Mouse (Mus musculus) urinary bladder, postnatal 0 days (tissue): ENCODE results near the gene Rnf4. TPM values are rescaled to one million over a fixed set of nuclear protein-coding genes. Genes with fewer than 3 reads are reported as not detected.

ENCODE experiments used
- polyA plus RNA-seq: library from polyadenylated mRNA; unstranded; fragments of >200 nt; fragmentation: Nextera tagmentation; extraction: Ambion mirVana; gene quantifications from 2 replicates; pipeline ENCODE4 v1.2.1, GENCODE M21; 2015

The Rnf4 gene
- 88.7 and 102 TPM in 2 replicates for polyA plus RNA-seq

DNA sequence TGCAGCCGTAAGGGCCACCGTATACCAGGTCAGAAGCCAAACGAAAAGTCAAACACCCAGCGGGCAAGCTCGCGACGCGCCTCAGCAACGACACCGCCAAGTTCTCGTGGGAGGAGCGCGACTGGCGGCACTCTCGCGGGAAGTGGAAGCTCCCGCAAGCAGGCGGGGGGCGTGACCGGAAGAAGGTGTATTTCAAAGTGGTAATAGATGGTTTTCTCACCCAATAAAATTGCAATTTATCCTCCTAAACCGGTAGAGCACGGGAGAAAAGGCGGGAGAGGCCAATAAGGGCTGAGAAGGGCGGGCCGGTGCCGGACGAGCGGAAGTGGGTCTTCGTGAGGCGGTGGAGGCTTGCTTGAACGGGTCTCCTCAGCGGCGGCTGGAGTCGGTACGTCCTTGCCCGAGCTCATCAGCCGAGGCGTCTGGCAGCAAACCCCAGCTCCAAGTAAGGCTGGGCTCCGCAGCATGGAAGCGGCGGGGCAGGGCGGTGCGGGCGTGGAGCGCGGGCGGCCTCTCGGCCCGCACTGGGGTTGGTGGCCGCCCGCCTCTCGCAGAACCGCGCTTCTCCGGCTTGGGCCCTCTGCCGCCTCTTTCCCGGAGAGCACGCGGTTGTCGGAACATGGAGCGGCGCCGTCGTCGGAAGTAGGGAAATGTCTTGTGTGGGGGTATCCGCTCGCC, at the start of gene Rnf4:
Gene Rnf4, plus strand, starts transcription at position 193 of the 678 bp plus-strand sequence.

DNA sequence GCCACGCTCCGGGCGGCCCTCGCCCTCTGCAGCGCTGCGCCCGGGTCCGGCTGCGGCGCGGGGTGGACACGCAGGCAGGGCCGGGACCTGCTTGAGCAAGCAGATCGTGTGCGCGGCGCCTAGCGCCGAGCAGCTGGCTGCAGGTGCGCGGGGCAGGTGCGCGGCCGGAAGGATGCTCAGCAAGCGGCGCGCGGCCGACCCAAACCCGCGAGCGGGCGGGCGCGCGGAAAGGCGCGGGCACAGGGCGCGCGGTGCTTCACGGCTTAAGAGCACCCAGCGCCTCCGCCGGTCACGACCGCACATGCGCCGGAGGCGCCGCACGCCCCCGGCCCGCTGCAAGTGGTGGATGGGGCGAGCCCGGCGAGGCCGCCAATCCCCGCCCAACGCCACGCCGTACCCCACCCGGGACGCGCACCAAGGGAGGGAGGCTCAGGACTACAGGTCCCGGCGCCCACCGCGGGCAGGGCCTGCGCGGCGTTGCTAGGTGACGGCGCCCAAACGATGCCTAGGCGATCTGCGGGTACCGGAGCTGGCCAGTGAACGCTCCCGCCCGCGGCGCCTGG, 47.9 kb upstream of the Rnf4 start, which contains the start of the genes Zfyve28 and Cfap99:
Gene Zfyve28, minus strand, starts transcription at position 296 of the 563 bp plus-strand sequence.
Gene Cfap99, plus strand, starts transcription at position 447 of the 563 bp plus-strand sequence.

GRCm38 (mm10) chr5:34369341-34370021, 33.4 kb downstream of the Rnf4 start, which contains the start of gene Fam193a:
TSS of gene Fam193a (plus strand) at chr5:34369933.

Other genes starting within 250 kb of the Rnf4 start
- 0.28 and 0.30 TPM in 2 replicates for gene Poln, start 166.8 kb upstream of the Rnf4 start, polyA plus RNA-seq
- 10.1 and 12.9 TPM in 2 replicates for gene Haus3, start 166.8 kb upstream of the Rnf4 start, polyA plus RNA-seq
- 27.8 and 28.7 TPM in 2 replicates for gene Mxd4, start 148.6 kb upstream of the Rnf4 start, polyA plus RNA-seq
- gene Zfyve28, start 47.8 kb upstream of the Rnf4 start, polyA plus RNA-seq = 0.72 and 0.98 TPM in 2 replicates
- 0.11 TPM in 1 of 2 replicates, not detected in the other for gene Cfap99, start 47.7 kb upstream of the Rnf4 start, polyA plus RNA-seq
- 4.3 and 5.2 TPM in 2 replicates for gene Fam193a, start 33.6 kb downstream of the Rnf4 start, polyA plus RNA-seq
- gene Tnip2, start 177.7 kb downstream of the Rnf4 start, polyA plus RNA-seq = 19.1 and 20.3 TPM in 2 replicates
- gene Sh3bp2, start 189.5 kb downstream of the Rnf4 start, polyA plus RNA-seq = 3.2 and 7.7 TPM in 2 replicates
- 134 and 144 TPM in 2 replicates for gene Add1, start 237.4 kb downstream of the Rnf4 start, polyA plus RNA-seq